Mouse (Mus musculus): ENCODE data around the gene Pgap3. TPM values are rescaled to one million over a fixed set of nuclear protein-coding genes. Genes with fewer than 3 reads are reported as not detected.
A peak's percentile ranks its signal among the peaks of the same experiment; 100 is the strongest.
"Not testable (repeated sequence)": the region's sequence is repeated elsewhere in the genome, so short reads cannot be mapped to it uniquely, and the experiment has no call there.

The Pgap3 gene
- total RNA-seq, 2 experiments from 2014 or later: 5.4 to 10.6 TPM

DNA sequence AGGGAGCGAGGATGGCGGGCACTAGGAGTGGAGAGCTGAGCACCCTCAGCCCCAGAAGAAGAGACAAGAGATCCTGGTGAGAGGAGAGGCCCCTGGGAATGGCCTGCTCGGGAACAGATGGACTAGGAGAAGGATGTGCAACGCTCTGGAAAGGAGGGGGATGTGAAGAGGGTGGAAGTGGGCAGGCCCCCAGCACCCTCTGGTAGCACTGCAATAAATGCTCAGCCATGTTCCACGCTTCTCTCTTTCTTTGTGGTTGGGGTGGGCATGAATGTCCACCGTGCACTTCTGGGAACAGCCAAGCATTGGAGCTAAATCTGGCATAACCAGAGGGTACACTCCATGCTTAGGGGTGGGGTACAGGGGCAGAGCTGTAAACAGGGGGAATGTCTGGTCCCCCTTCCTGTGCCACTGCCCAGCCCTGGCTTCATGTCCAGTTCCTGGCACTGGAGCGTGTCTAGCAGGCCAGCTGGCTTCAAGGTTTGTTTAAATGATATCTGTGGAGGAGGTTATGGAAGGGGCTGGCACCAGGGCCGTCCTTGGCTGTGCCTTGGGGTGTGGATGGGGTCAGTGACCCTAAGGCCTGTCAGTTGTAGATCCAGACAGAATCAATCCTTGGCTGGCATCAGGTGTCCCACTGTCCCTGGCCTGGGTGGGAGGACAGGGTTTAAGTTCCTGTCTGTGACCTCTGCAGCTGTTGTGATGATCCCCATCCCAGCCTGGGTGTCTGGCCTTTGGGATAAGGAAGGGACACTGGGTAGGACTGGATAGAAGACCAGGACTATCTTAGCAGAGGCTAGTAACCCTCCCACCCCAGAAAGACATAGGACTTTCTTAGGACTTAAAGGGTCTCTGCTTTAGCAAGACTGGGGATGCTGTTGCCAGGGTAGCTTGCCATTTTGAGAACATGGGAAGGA, 15.3 kb downstream of the Pgap3 start:
- no peak for ATAC-seq (replicated peaks; ENCODE audit: low FRiP score, low TSS enrichment, poor library complexity, severe bottlenecking)

DNA sequence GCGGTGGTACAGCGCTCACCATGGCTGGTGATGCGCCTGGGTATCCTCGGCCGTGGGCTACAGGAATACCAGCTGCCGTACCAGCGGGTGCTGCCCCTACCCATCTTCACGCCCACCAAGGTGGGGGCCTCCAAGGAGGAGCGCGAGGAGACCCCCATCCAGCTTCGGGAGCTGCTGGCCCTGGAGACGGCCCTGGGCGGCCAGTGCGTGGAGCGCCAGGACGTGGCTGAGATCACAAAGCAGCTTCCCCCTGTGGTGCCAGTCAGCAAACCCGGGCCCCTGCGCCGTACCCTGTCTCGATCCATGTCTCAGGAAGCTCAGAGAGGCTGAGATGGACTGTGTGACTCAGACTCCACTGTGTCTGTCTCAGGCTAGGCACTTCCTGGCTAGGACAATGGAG, 16.1 kb downstream of the Pgap3 start:
- ATAC-seq (replicated peaks; ENCODE audit: low FRiP score, low TSS enrichment, poor library complexity, severe bottlenecking): no peak

DNA sequence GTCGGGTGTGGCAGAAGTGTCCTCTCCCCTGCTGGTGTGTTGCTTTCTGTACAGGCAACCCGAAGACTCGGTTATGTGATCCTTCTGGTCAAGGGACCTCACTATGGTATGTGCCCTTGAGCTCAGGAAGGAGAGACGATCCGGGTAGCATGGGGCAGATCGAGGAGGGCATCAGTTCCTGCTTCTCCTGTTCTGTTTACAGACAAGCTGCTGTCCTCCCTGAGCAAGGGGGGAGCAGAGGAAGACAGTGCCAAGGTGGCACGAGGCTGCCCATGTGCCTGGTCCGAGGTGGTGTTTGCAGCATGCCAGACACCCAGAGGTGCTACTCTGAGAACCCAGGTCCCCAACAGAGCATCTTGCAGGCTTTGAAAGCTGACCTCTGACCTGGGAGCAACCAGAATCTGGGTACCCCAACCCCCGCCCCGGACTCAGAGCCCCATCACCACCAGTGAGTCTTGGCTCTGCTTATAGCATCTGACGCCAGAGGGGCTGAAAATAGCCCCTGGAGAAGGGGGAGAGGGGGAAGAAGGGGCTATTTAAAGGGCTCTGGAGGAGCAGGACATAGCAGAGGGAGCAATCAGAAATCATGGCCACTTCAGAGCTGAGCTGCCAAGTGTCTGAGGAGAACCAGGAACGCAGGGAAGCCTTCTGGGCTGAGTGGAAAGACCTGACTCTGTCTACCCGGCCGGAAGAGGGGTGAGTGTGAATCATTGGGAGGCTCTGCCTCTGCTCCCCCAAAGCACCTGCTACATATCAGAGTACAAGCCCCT, 16.8 kb downstream of the Pgap3 start, which contains the start of gene Tcap:
Gene Tcap, plus strand, starts transcription at position 551 of the 770 bp plus-strand sequence.
- no peak for ATAC-seq (replicated peaks; ENCODE audit: low FRiP score, low TSS enrichment, poor library complexity, severe bottlenecking)

DNA sequence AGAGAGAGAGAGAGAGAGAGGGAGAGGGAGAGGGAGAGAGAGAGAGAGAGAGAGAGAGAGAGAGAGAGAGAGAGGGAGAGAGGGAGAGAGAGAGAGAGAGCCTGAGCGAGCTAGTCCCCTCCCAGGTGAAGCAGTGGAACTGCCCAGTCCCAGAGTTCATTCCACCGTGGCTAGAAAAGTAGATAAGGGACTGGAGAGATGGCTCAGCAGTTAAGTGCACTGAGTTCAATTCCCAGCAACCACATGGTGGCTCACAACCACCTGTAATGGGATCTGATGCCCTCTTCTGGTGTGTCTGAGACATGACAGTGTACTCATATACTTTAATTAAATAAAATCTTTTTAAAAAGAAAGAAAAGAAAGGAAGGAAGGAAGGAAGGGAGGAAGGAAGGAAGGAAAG, 17.9 kb downstream of the Pgap3 start:
- not testable (repeated sequence) for ATAC-seq (replicated peaks; ENCODE audit: low FRiP score, low TSS enrichment, poor library complexity, severe bottlenecking)

DNA sequence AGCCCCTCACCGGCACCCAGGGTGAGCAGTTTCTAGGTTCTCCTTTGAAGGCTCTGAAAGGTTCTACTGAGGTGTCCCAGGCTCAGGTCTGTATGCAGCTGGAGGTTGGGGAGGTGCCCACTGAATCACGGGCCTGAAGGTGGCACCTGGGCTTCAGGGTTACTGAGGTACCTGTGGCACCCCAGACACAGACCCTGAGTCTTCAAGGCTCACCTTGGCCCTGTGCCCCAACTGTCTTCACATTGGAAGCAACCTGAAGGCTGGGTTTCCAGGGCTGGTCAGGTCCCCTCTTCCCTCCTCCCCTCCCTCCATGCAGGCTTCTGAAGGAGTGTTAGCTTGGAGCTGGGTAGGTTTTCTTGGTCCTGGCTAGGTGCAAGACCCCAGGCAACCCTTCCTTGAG, 18.6 kb downstream of the Pgap3 start:
- no peak for ATAC-seq (replicated peaks; ENCODE audit: low FRiP score, low TSS enrichment, poor library complexity, severe bottlenecking)

DNA sequence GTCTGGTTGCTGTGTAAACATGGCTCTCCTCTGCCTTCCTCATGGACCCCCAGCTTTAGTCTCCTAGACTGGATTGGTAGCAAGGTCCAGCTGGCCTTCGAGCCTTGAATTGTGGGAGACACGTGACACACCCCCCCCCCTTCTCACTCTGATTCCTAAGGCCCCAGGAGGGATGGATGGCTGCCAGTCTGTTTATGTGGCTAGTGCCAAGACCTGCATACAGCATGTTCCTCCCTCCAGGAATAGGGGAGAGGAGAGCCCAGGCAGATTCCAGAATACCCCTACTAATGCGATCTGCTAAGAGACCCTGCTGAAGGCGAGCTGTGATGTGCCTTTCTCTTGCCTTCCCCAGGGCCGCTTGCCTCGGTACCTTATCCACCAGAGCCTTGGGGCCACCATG, 20.2 kb downstream of the Pgap3 start:
- no peak for ATAC-seq (replicated peaks; ENCODE audit: low FRiP score, low TSS enrichment, poor library complexity, severe bottlenecking)

DNA sequence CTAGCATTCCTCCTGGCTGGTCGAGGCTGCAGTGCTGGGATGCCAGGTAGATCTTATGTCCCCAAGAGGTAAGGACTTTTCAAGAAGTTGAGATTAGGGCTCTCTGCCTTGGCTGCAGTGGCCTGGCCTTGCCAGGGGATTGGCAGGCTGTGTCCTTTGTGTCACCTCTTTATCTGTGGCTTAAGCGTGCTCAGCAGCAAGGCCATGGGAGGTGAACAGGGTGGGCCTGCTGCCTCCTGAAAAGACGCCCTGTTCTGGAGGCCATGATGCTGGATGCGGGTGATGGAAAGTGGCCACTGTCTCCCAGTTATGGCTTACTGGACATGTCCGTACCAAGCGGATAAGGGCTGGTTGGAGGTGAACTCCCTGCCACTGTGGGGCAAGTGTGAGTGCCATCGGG, 20.9 kb downstream of the Pgap3 start:
- peak; percentile 17; the same call in 1 of the 2 replicates for ATAC-seq (replicated peaks; ENCODE audit: low FRiP score, low TSS enrichment, poor library complexity, severe bottlenecking)

DNA sequence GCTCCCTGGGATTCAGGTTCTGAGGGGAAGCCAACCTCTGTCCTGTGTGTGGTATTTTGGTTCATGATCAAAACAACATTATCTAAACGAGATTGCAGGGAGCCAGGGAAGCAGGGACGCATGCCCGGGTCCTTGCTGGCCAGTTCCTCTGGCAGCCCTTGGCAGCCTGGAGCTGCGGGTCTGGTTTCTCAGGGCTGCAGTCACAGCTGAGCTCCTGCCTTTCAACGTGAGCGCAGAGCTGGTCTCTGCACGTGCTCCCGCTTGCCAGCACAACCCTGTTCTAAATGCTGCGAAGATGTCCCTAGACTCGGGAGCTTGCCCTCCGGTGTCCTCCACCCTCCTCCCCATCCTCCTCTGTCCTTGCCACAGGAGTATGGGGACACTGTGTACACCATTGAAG, 22.5 kb downstream of the Pgap3 start:
- no peak for ATAC-seq (replicated peaks; ENCODE audit: low FRiP score, low TSS enrichment, poor library complexity, severe bottlenecking)

DNA sequence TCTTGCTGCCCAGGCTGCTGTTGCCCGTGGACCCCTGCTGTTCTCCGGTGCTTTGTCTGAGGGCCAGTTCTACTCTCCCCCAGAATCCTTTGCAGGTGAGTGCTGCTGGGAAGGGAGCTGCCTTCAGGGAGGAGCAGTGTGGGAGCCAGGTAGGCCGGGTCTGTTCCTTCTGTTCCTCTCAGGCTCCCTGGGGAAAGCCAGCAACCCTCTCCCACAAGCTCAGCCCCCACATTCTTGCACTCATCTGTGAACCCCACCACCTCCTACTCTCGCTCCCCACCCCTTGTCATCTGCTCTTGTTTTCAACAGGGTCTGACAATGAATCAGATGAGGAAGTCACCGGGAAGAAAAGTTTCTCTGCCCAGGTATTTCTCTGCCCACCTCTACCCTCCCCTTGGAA, 23.5 kb downstream of the Pgap3 start:
- no peak for ATAC-seq (replicated peaks; ENCODE audit: low FRiP score, low TSS enrichment, poor library complexity, severe bottlenecking)

DNA sequence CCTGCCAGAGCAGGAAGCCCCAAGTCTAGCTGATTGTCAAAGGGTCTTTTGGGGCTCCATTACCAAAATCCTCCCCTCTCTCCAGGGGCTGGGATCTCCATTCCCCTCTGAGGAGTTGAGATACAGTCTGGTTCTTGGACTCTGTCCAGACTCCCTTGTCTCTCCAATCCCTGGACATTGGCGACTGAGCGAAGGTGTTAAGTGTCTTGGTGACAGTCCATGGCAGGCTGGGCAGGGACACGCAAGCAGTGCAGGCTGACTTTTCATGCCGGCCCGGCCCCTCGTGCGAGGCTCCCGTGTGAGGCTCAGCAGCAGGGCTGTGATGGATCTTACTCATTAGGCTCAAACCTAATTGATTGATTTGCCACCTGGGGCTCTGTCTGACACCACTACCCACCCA, 26.0 kb downstream of the Pgap3 start:
- no peak for ATAC-seq (replicated peaks; ENCODE audit: low FRiP score, low TSS enrichment, poor library complexity, severe bottlenecking)

DNA sequence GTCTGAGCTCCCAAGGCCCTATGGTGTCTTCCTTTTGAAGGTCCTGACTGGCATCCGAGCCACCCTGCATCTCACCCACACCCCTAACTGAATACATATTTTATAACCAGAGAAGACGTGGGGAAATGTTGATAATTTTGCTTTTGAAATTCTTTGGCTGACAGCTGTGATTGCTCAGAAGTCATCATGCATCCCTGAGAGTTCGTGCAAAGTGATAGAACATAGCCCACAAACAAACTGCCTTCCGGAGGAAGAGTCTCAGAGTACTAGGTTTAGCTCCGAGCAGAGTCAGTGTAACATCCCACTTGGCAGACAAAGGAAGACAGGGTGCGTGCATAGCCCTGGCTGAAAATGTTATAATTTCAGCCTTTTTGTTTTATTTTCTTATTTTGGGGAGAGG, 27.0 kb downstream of the Pgap3 start:
- no peak for ATAC-seq (replicated peaks; ENCODE audit: low FRiP score, low TSS enrichment, poor library complexity, severe bottlenecking)

DNA sequence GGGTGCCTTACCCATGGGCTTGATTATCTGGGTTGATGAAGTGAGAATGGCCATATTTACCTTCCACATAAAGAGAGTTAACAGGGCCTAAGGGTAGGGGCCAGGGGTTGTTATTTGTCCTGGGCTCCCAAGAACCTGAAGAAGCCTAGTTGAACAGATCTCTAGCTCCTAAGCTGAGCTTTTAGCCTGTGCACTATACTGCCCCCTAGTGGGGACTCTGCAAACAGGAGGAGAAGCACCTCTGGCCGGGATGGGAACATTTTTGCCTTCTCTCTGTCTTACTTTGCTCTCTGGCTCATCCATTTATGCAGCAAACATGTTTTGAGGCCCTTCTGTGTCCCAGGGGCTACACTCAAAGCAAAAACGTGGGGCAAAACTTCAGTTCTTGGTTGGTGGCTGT, 27.9 kb downstream of the Pgap3 start:
- peak; percentile 44; the same call in 1 of the 2 replicates for ATAC-seq (replicated peaks; ENCODE audit: low FRiP score, low TSS enrichment, poor library complexity, severe bottlenecking)

DNA sequence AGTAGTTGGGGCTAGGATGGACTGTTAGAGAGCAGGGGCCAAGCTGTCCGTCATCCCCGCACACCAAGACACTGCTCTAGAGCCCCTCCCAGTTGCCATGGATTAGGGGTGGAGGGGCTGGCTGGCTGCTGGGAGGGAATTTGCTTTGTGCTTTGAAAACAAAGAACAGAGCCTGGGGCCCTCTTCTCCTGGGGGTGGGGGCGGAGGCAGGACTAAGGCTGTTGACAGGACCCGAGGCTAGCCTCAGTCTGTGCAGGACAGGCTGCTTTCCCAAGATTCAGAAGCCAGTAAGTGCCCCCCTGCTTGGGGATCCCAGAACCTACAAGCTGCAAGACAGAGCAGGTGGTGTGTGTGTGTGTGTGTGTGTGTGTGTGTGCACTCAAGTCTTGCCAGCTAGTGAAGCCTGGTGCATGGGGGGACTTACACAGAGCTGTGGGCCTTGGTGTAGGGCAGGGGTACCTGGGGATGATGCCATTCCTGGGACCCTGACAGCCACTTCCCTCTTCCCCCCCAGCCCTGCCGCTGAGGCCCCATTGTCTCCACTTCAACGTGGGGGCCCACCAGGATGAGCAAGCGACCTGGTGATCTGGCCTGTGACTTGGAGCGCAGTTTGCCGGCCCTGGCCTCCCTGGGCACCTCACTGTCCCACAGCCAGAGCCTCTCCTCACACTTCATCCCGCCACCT, 28.6 kb downstream of the Pgap3 start:
- ATAC-seq (replicated peaks; ENCODE audit: low FRiP score, low TSS enrichment, poor library complexity, severe bottlenecking): 0 out of 2 replicates have a peak, but pooled peaks have one; percentile 28

DNA sequence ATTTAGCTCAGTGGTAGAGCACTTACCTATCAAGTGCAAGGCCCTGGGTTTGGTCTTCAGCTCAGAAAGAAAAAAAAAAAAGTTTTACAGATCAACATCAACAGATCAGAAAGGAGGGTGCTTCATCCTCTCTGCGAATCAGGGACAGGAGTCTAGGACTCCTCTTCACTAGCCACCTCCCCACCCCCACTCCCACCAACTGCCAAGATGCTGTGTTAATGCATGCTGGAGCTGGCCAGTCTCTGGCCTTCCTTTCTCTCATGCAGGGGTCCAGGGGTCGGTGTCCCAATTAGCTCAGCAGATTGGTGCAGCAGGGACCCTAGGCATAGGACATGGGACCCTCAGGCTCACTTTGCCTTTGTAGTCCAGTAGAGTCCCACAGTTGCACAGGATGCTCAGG, 29.7 kb downstream of the Pgap3 start:
- ATAC-seq (replicated peaks; ENCODE audit: low FRiP score, low TSS enrichment, poor library complexity, severe bottlenecking): no peak

DNA sequence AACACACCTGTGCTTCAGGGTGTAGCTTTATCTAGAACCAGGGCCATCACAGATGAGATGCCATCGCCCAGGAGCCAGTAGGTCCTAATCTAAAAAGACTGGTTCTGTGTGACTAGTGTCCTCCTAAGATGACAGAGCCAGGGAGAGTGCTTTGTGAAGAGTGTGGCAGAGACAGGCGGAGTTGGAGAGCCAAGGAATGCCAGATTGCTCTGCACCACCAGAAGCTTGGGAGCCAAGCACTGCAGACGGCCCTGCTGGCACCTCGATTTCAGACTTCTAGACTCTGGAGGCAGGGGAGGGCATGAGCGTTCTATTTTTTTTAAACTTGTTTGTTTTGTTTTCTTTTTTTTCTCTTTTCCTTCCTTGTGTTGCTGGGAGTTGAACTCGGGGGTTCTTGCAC, 31.0 kb downstream of the Pgap3 start:
- ATAC-seq (replicated peaks; ENCODE audit: low FRiP score, low TSS enrichment, poor library complexity, severe bottlenecking): no peak

DNA sequence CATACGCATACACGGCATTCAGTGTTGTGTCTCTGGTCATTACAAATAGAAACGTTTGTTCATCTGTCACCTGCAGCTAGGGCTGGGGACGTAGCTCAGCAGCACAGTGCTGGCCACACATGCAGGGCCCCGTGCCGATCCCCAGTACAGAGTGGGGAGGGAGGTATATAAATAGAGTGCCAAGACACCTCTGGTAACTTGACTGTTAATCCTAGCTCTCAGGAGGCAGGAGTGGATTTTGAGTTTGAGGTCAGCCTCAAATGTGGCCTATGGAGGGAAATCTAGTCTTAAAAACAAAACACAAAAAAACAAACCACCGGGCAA, 32.5 kb downstream of the Pgap3 start:
- no peak for ATAC-seq (replicated peaks; ENCODE audit: low FRiP score, low TSS enrichment, poor library complexity, severe bottlenecking)

DNA sequence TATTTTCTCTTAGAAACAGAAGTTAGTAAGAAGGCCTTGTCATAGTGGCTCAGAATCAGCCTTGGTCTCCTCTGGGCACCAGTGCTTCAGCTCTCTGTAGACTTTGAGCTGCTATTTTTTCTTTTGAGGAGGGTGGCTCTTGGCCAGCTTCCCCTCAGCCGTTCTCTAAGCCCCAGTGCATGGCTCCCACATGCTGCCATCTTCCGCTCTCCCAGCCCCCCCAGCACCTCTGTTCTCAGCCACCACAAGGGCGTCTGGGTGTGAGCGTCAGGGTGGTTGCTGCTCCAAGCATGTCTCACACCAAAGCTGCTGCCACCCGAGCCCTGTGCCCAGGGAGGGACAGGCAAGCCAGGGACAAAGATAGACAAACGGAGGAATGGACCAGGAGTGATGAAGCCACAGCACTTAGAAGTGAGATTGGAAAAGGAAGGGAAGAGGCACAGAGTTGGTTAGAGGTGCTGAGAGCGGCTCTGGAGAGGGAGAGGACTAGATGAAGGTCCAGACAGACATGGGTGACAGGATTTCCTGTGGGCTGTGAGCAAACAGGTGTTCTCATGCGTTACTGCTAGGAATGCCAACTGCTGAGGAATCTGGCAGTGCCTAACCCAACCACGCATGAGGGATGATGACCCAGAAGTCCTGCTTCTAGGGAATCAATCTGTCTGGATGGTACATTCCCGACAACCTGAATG, 33.0 kb downstream of the Pgap3 start:
- no peak for ATAC-seq (replicated peaks; ENCODE audit: low FRiP score, low TSS enrichment, poor library complexity, severe bottlenecking)

DNA sequence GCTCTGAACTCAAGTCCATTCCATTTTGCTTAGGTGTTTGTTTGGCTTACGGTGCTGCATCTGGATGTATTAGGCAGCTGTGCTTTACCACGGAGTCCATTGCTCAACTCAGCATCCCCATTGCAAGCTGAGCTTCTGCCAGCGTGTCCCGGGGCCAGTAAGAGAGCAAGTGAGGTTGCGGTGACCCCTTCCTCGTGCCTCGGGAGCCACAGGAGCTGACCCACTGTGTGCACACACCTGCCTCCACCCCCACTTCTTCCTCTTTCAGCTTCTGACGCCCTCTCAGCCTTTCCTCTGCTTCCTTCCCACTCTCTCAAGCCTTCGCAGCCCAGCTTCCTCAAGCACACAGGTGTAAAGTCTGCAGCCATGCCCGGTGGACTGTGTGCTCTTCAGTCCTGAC, 34.0 kb downstream of the Pgap3 start:
- no peak for ATAC-seq (replicated peaks; ENCODE audit: low FRiP score, low TSS enrichment, poor library complexity, severe bottlenecking)

DNA sequence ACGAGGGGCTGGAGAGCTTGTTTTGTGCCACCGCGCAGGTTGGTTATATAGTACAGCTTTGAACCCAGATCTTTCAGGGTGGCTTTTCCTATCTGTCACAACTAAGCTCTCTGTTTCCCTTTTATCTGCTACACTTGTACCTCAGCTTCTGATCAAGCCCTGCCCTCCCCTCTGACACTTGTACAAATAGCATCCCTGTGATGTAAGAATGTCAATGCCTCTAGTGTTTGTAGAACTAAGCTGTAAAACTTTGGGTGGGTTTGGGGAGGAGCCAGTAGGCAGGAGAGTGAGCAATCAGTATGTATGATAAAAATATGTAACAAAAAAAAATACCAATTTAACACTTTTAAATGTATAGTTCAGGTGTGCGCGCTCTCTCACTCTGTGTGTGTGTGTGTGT, 35.9 kb downstream of the Pgap3 start:
- ATAC-seq (replicated peaks; ENCODE audit: low FRiP score, low TSS enrichment, poor library complexity, severe bottlenecking): no peak

DNA sequence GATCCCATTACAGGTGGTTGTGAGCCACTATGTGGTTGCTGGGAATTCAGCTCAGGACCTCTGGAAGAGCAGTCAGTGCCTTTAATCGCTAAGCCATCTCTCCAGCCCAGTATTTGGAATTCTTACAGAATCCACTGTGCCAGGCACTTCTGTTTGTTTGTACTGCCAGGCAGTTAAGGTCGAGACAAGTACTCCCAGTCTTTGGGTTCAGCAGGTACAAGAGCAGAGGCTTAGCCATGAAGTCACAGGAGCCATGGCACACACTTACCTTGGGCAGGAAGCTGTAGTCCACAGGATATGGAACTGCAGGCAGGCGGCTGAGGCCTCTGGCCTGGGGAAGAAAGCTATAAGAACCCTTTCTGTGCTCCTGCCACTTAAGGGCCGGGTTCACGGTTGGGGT, 36.5 kb downstream of the Pgap3 start:
- no peak for ATAC-seq (replicated peaks; ENCODE audit: low FRiP score, low TSS enrichment, poor library complexity, severe bottlenecking)
